Mouse (Mus musculus) regulatory T cell (primary cell): ENCODE measurements around the gene U2af2.

Experiments
- in situ Hi-C: fragments of 300-600 bp; cut with MboI, MseI; formaldehyde crosslinking; loops from one replicate; pipeline ENCODE4 v1.15.1; 2025; ENCODE audit warnings: high pct_unique_total_duplicates

The U2af2 gene

GRCm38 (mm10) chr7:5061774-5062359 lies at the start of gene U2af2:
Gene U2af2, plus strand, starts transcription at chr7:5062143.
- in situ Hi-C loops, result loop anchor here (25.0 kb wide), 1 partner anchor 925 kb away; the partner anchor contains the start of gene Leng8

- in situ Hi-C loops, result no loop called here
Measured at GRCm38 (mm10) chr7:5012681-5013513, 49.0 kb upstream of the U2af2 start.

- in situ Hi-C loops, result loop anchor here (5.0 kb wide), 1 partner anchor 332 kb away; no protein-coding TSS in a partner anchor
Measured at GRCm38 (mm10) chr7:5014251-5015117, 47.5 kb upstream of the U2af2 start, which contains the start of the genes Zfp524 and Fiz1. Gene Zfp524, plus strand, starts transcription at chr7:5014415. Gene Fiz1, minus strand, starts transcription at chr7:5014697.

- in situ Hi-C loops, result loop anchor here (5.0 kb wide), 1 partner anchor 333 kb away; no protein-coding TSS in a partner anchor
Measured at GRCm38 (mm10) chr7:5015118-5016001, 46.6 kb upstream of the U2af2 start, which contains the start of gene Gm44973. Gene Gm44973, plus strand, starts transcription at chr7:5015496.

GRCm38 (mm10) chr7:5016057-5016456 lies 45.9 kb upstream of the U2af2 start:
- in situ Hi-C loops, result loop anchor here (5.0 kb wide), 1 partner anchor 334 kb away; no protein-coding TSS in a partner anchor

- in situ Hi-C loops, result loop anchor here (5.0 kb wide), 1 partner anchor 335 kb away; no protein-coding TSS in a partner anchor
Measured at GRCm38 (mm10) chr7:5016920-5017319, 45.0 kb upstream of the U2af2 start.

GRCm38 (mm10) chr7:5017352-5017751 lies 44.6 kb upstream of the U2af2 start:
- in situ Hi-C loops, result loop anchor here (5.0 kb wide), 1 partner anchor 335 kb away; no protein-coding TSS in a partner anchor

GRCm38 (mm10) chr7:5017931-5018330 lies 44.0 kb upstream of the U2af2 start:
- in situ Hi-C loops, result loop anchor here (5.0 kb wide), 1 partner anchor 336 kb away; no protein-coding TSS in a partner anchor

- in situ Hi-C loops, result loop anchor here (5.0 kb wide), 1 partner anchor 337 kb away; no protein-coding TSS in a partner anchor
Measured at GRCm38 (mm10) chr7:5019576-5019975, 42.4 kb upstream of the U2af2 start.

- in situ Hi-C loops, result loop anchor here (5.0 kb wide), 2 partner anchors 37 to 338 kb away; no protein-coding TSS in a partner anchor
Measured at GRCm38 (mm10) chr7:5020000-5020681, 41.8 kb upstream of the U2af2 start, which contains the start of the genes Zfp865 and Ccdc106. Gene Zfp865, plus strand, starts transcription at chr7:5020376. Gene Ccdc106, plus strand, starts transcription at chr7:5020553.

GRCm38 (mm10) chr7:5020685-5021084 lies 41.3 kb upstream of the U2af2 start:
- in situ Hi-C loops, result loop anchor here (5.0 kb wide), 1 partner anchor 37 kb away; no protein-coding TSS in a partner anchor

- in situ Hi-C loops, result loop anchor here (5.0 kb wide), 1 partner anchor 36 kb away; no protein-coding TSS in a partner anchor
Measured at GRCm38 (mm10) chr7:5021197-5021596, 40.7 kb upstream of the U2af2 start.

GRCm38 (mm10) chr7:5029543-5029942 lies 32.4 kb upstream of the U2af2 start:
- in situ Hi-C loops, result no loop called here

GRCm38 (mm10) chr7:5029946-5030345 lies 32.0 kb upstream of the U2af2 start:
- in situ Hi-C loops, result no loop called here

GRCm38 (mm10) chr7:5030554-5031275 lies 31.2 kb upstream of the U2af2 start:
- in situ Hi-C loops, result no loop called here

GRCm38 (mm10) chr7:5031496-5031895 lies 30.4 kb upstream of the U2af2 start:
- in situ Hi-C loops, result no loop called here

GRCm38 (mm10) chr7:5033818-5034217 lies 28.1 kb upstream of the U2af2 start, which contains the start of gene 4632433K11Rik:
Gene 4632433K11Rik, plus strand, starts transcription at chr7:5034118.
- in situ Hi-C loops, result no loop called here

- in situ Hi-C loops, result no loop called here
Measured at GRCm38 (mm10) chr7:5035628-5036027, 26.3 kb upstream of the U2af2 start.
